Mouse (Mus musculus): ENCODE data around the gene Anxa2. TPM values are rescaled to one million over a fixed set of nuclear protein-coding genes. Genes with fewer than 3 reads are reported as not detected.

Gene Anxa2
- polyA plus RNA-seq, 1 experiment from 2014 or later, result 109 TPM

- ATAC-seq, result no peak
Observed at GRCm38 (mm10) chr9:69483811-69484210, 30.4 kb downstream of the Anxa2 start.

GRCm38 (mm10) chr9:69486140-69486539 is 32.7 kb downstream of the Anxa2 start:
- DNase-seq (ENCODE audit: low spot score) (no peak), ATAC-seq (no peak)
- Histone ChIP-seq H3K4me2 (ENCODE audit: low read length) (no peak overlapping the region), H3K4me3 (ENCODE audit: low read depth, low read length) (no peak overlapping the region), H3K9me3 (replicated peaks; ENCODE audit: control insufficient read depth, low read length) (no peaks in the 10 kb centered on the region), H3K36me3 (ENCODE audit: control insufficient read depth, insufficient read depth, low read length) (no peaks in the 10 kb centered on the region), H3K27ac (ENCODE audit: low read depth, low read length) (no peak overlapping the region), H3K27me3 (replicated peaks; ENCODE audit: control insufficient read depth, insufficient read depth, low read length) (no peaks in the 10 kb centered on the region), H3K4me1 (ENCODE audit: control insufficient read depth, insufficient read depth, low read length) (no peaks in the 10 kb centered on the region), H3K9ac (ENCODE audit: low read length) (no peak overlapping the region)
- 74% methylated on average over 8 of the region's 8 CpGs for WGBS

More at GRCm38 (mm10) chr9:69483811-69484210, 30.4 kb downstream of the Anxa2 start:
- 45% methylated on average over 12 of the region's 12 CpGs for WGBS
- Histone ChIP-seq H3K4me3 (ENCODE audit: low read depth, low read length) (no peak overlapping the region), H3K36me3 (ENCODE audit: control insufficient read depth, insufficient read depth, low read length) (no peaks in the 10 kb centered on the region), H3K9ac (ENCODE audit: low read length) (no peak overlapping the region), H3K4me1 (ENCODE audit: control insufficient read depth, insufficient read depth, low read length) (no peaks in the 10 kb centered on the region), H3K27me3 (replicated peaks; ENCODE audit: control insufficient read depth, insufficient read depth, low read length) (no peaks in the 10 kb centered on the region), H3K9me3 (replicated peaks; ENCODE audit: control insufficient read depth, low read length) (no peaks in the 10 kb centered on the region), H3K4me2 (ENCODE audit: low read length) (no peak overlapping the region), H3K27ac (ENCODE audit: low read depth, low read length) (no peak overlapping the region)
- DNase-seq (ENCODE audit: low spot score), result no peak

- no peak overlapping the region for H3K9ac ChIP-seq (ENCODE audit: low read length)
- no peaks in the 10 kb centered on the region for H3K4me1 ChIP-seq (ENCODE audit: control insufficient read depth, insufficient read depth, low read length)
- no peak overlapping the region for H3K4me3 ChIP-seq (ENCODE audit: low read depth, low read length)
- no peaks in the 10 kb centered on the region for H3K9me3 ChIP-seq (replicated peaks; ENCODE audit: control insufficient read depth, low read length)
- H3K27me3 ChIP-seq (replicated peaks; ENCODE audit: control insufficient read depth, insufficient read depth, low read length), result no peaks in the 10 kb centered on the region
- no peak overlapping the region for H3K4me2 ChIP-seq (ENCODE audit: low read length)
- ATAC-seq (no peak), DNase-seq (ENCODE audit: low spot score) (no peak)
- H3K27ac ChIP-seq (ENCODE audit: low read depth, low read length), result no peak overlapping the region
- WGBS, result 31% methylated on average over 8 of the region's 8 CpGs
- H3K36me3 ChIP-seq (ENCODE audit: control insufficient read depth, insufficient read depth, low read length), result no peaks in the 10 kb centered on the region
Observed at GRCm38 (mm10) chr9:69488510-69488909, 35.1 kb downstream of the Anxa2 start.

- Histone ChIP-seq H3K4me3 (ENCODE audit: low read depth, low read length) (no peak overlapping the region), H3K27ac (ENCODE audit: low read depth, low read length) (no peak overlapping the region), H3K9ac (ENCODE audit: low read length) (no peak overlapping the region), H3K27me3 (replicated peaks; ENCODE audit: control insufficient read depth, insufficient read depth, low read length) (no peaks in the 10 kb centered on the region), H3K4me1 (ENCODE audit: control insufficient read depth, insufficient read depth, low read length) (no peaks in the 10 kb centered on the region), H3K9me3 (replicated peaks; ENCODE audit: control insufficient read depth, low read length) (no peaks in the 10 kb centered on the region), H3K4me2 (ENCODE audit: low read length) (no peak overlapping the region), H3K36me3 (ENCODE audit: control insufficient read depth, insufficient read depth, low read length) (no peaks in the 10 kb centered on the region)
- WGBS, result 16% methylated on average over 5 of the region's 5 CpGs
- no peak for ATAC-seq
- DNase-seq (ENCODE audit: low spot score), result peak; percentile 57
Observed at GRCm38 (mm10) chr9:69488972-69489371, 35.6 kb downstream of the Anxa2 start.

GRCm38 (mm10) chr9:69492809-69493208 is 39.4 kb downstream of the Anxa2 start:
- DNase-seq (ENCODE audit: low spot score) (no peak), ATAC-seq (no peak)
- Histone ChIP-seq H3K4me3 (ENCODE audit: low read depth, low read length) (no peak overlapping the region), H3K4me2 (ENCODE audit: low read length) (no peak overlapping the region), H3K4me1 (ENCODE audit: control insufficient read depth, insufficient read depth, low read length) (no peaks in the 10 kb centered on the region), H3K27ac (ENCODE audit: low read depth, low read length) (no peak overlapping the region), H3K27me3 (replicated peaks; ENCODE audit: control insufficient read depth, insufficient read depth, low read length) (no peaks in the 10 kb centered on the region), H3K9me3 (replicated peaks; ENCODE audit: control insufficient read depth, low read length) (no peaks in the 10 kb centered on the region), H3K36me3 (ENCODE audit: control insufficient read depth, insufficient read depth, low read length) (no peaks in the 10 kb centered on the region), H3K9ac (ENCODE audit: low read length) (no peak overlapping the region)
- 97% methylated on average over 6 of the region's 6 CpGs for WGBS

GRCm38 (mm10) chr9:69502504-69502903 is 49.1 kb downstream of the Anxa2 start:
- no peak overlapping the region for H3K9ac ChIP-seq (ENCODE audit: low read length)
- no peak for ATAC-seq
- peak; percentile 78 for DNase-seq (ENCODE audit: low spot score)
- H3K4me3 ChIP-seq (ENCODE audit: low read depth, low read length), result no peak overlapping the region
- no peaks in the 10 kb centered on the region for H3K4me1 ChIP-seq (ENCODE audit: control insufficient read depth, insufficient read depth, low read length)
- no peak overlapping the region for H3K27ac ChIP-seq (ENCODE audit: low read depth, low read length)
- H3K9me3 ChIP-seq (replicated peaks; ENCODE audit: control insufficient read depth, low read length), result no peaks in the 10 kb centered on the region
- no peaks in the 10 kb centered on the region for H3K36me3 ChIP-seq (ENCODE audit: control insufficient read depth, insufficient read depth, low read length)
- H3K27me3 ChIP-seq (replicated peaks; ENCODE audit: control insufficient read depth, insufficient read depth, low read length), result peaks cover 4% of the 10 kb centered on the region; the same call in 1 of the 2 replicates
- H3K4me2 ChIP-seq (ENCODE audit: low read length), result no peak overlapping the region
- WGBS, result 30% methylated on average over 6 of the region's 6 CpGs

- DNase-seq (ENCODE audit: low spot score), result peak; percentile 77
- no peak overlapping the region for H3K27ac ChIP-seq (ENCODE audit: low read depth, low read length)
- H3K27me3 ChIP-seq (replicated peaks; ENCODE audit: control insufficient read depth, insufficient read depth, low read length), result peaks cover 4% of the 10 kb centered on the region; the same call in 1 of the 2 replicates
- no peaks in the 10 kb centered on the region for H3K36me3 ChIP-seq (ENCODE audit: control insufficient read depth, insufficient read depth, low read length)
- H3K4me3 ChIP-seq (ENCODE audit: low read depth, low read length), result no peak overlapping the region
- H3K4me2 ChIP-seq (ENCODE audit: low read length), result no peak overlapping the region
- WGBS, result 12% methylated on average over 7 of the region's 7 CpGs
- no peak overlapping the region for H3K9ac ChIP-seq (ENCODE audit: low read length)
- no peaks in the 10 kb centered on the region for H3K9me3 ChIP-seq (replicated peaks; ENCODE audit: control insufficient read depth, low read length)
- no peaks in the 10 kb centered on the region for H3K4me1 ChIP-seq (ENCODE audit: control insufficient read depth, insufficient read depth, low read length)
- no peak for ATAC-seq
Observed at GRCm38 (mm10) chr9:69505611-69506010, 52.2 kb downstream of the Anxa2 start.

- Histone ChIP-seq H3K27ac (ENCODE audit: low read depth, low read length) (no peak overlapping the region), H3K4me2 (ENCODE audit: low read length) (no peak overlapping the region), H3K27me3 (replicated peaks; ENCODE audit: control insufficient read depth, insufficient read depth, low read length) (peaks cover 4% of the 10 kb centered on the region; the same call in 1 of the 2 replicates), H3K4me3 (ENCODE audit: low read depth, low read length) (no peak overlapping the region), H3K9ac (ENCODE audit: low read length) (no peak overlapping the region), H3K36me3 (ENCODE audit: control insufficient read depth, insufficient read depth, low read length) (no peaks in the 10 kb centered on the region), H3K9me3 (replicated peaks; ENCODE audit: control insufficient read depth, low read length) (no peaks in the 10 kb centered on the region), H3K4me1 (ENCODE audit: control insufficient read depth, insufficient read depth, low read length) (no peaks in the 10 kb centered on the region)
- WGBS, result 19% methylated on average over 11 of the region's 11 CpGs
- DNase-seq (ENCODE audit: low spot score) (peak; percentile 28), ATAC-seq (no peak)
Observed at GRCm38 (mm10) chr9:69507206-69507605, 53.8 kb downstream of the Anxa2 start.

- Histone ChIP-seq H3K9ac (ENCODE audit: low read length) (no peak overlapping the region), H3K27ac (ENCODE audit: low read depth, low read length) (no peak overlapping the region), H3K27me3 (replicated peaks; ENCODE audit: control insufficient read depth, insufficient read depth, low read length) (peaks cover 4% of the 10 kb centered on the region; the same call in 1 of the 2 replicates), H3K4me2 (ENCODE audit: low read length) (no peak overlapping the region), H3K4me1 (ENCODE audit: control insufficient read depth, insufficient read depth, low read length) (no peaks in the 10 kb centered on the region), H3K36me3 (ENCODE audit: control insufficient read depth, insufficient read depth, low read length) (no peaks in the 10 kb centered on the region), H3K9me3 (replicated peaks; ENCODE audit: control insufficient read depth, low read length) (no peaks in the 10 kb centered on the region), H3K4me3 (ENCODE audit: low read depth, low read length) (no peak overlapping the region)
- DNase-seq (ENCODE audit: low spot score) (no peak), ATAC-seq (no peak)
- 67% methylated on average over 8 of the region's 8 CpGs for WGBS
Observed at GRCm38 (mm10) chr9:69508016-69508415, 54.6 kb downstream of the Anxa2 start.

All from forebrain, embryonic 14.5 days (tissue).